Mouse (Mus musculus): ENCODE measurements around the gene Vav3. TPM values are rescaled to one million over a fixed set of nuclear protein-coding genes. Genes with fewer than 3 reads are reported as not detected.

Gene Vav3
- polyA plus RNA-seq, 1 experiment from 2014 or later: 18.9 TPM

- Histone ChIP-seq H3K4me3 (ENCODE audit: low read length) (no peak overlapping the region), H3K27ac (ENCODE audit: low read length) (peak overlapping the region; percentile 65), H3K4me1 (ENCODE audit: control insufficient read depth, insufficient read depth, low read length) (no peaks in the 10 kb centered on the region), H3K9ac (ENCODE audit: low read depth, low read length) (no peak overlapping the region), H3K4me2 (ENCODE audit: low read depth, low read length) (peak overlapping the region; percentile 22; the same call in 1 of the 2 replicates), H3K27me3 (replicated peaks; ENCODE audit: control insufficient read depth, insufficient read depth, low read length) (no peaks in the 10 kb centered on the region), H3K36me3 (ENCODE audit: control insufficient read depth, insufficient read depth, low read length) (no peaks in the 10 kb centered on the region), H3K9me3 (ENCODE audit: control insufficient read depth, low read length) (no peaks in the 10 kb centered on the region)
- ATAC-seq: peak; percentile 92
- WGBS: 43% methylated on average over 4 of the region's 4 CpGs
Measured at GRCm38 (mm10) chr3:109600699-109601451, 260.4 kb downstream of the Vav3 start.

- Histone ChIP-seq H3K36me3 (ENCODE audit: control insufficient read depth, insufficient read depth, low read length) (no peaks in the 10 kb centered on the region), H3K27ac (ENCODE audit: low read length) (no peak overlapping the region), H3K4me1 (ENCODE audit: control insufficient read depth, insufficient read depth, low read length) (no peaks in the 10 kb centered on the region), H3K4me2 (ENCODE audit: low read depth, low read length) (no peak overlapping the region), H3K9ac (ENCODE audit: low read depth, low read length) (no peak overlapping the region), H3K4me3 (ENCODE audit: low read length) (no peak overlapping the region), H3K27me3 (replicated peaks; ENCODE audit: control insufficient read depth, insufficient read depth, low read length) (no peaks in the 10 kb centered on the region), H3K9me3 (ENCODE audit: control insufficient read depth, low read length) (no peaks in the 10 kb centered on the region)
- WGBS: 56% methylated on average over 1 of the region's 1 CpGs
- no peak for ATAC-seq
Measured at GRCm38 (mm10) chr3:109602753-109603152, 262.3 kb downstream of the Vav3 start.

- no peak overlapping the region for H3K4me3 ChIP-seq (ENCODE audit: low read length)
- no peak overlapping the region for H3K9ac ChIP-seq (ENCODE audit: low read depth, low read length)
- H3K9me3 ChIP-seq (ENCODE audit: control insufficient read depth, low read length): no peaks in the 10 kb centered on the region
- no peaks in the 10 kb centered on the region for H3K4me1 ChIP-seq (ENCODE audit: control insufficient read depth, insufficient read depth, low read length)
- no peaks in the 10 kb centered on the region for H3K36me3 ChIP-seq (ENCODE audit: control insufficient read depth, insufficient read depth, low read length)
- ATAC-seq: peak; percentile 45; the same call in 1 of the 2 replicates
- 69% methylated on average over 2 of the region's 2 CpGs for WGBS
- H3K27me3 ChIP-seq (replicated peaks; ENCODE audit: control insufficient read depth, insufficient read depth, low read length): no peaks in the 10 kb centered on the region
- no peak overlapping the region for H3K4me2 ChIP-seq (ENCODE audit: low read depth, low read length)
- peak overlapping the region; percentile 45; the same call in 1 of the 2 replicates for H3K27ac ChIP-seq (ENCODE audit: low read length)
Measured at GRCm38 (mm10) chr3:109606121-109606520, 265.7 kb downstream of the Vav3 start.

- Histone ChIP-seq H3K27ac (ENCODE audit: low read length) (no peak overlapping the region), H3K27me3 (replicated peaks; ENCODE audit: control insufficient read depth, insufficient read depth, low read length) (no peaks in the 10 kb centered on the region), H3K9ac (ENCODE audit: low read depth, low read length) (no peak overlapping the region), H3K9me3 (ENCODE audit: control insufficient read depth, low read length) (no peaks in the 10 kb centered on the region), H3K4me1 (ENCODE audit: control insufficient read depth, insufficient read depth, low read length) (no peaks in the 10 kb centered on the region), H3K36me3 (ENCODE audit: control insufficient read depth, insufficient read depth, low read length) (no peaks in the 10 kb centered on the region), H3K4me3 (ENCODE audit: low read length) (no peak overlapping the region), H3K4me2 (ENCODE audit: low read depth, low read length) (no peak overlapping the region)
- WGBS: 55% methylated on average over 3 of the region's 3 CpGs
- ATAC-seq: no peak
Measured at GRCm38 (mm10) chr3:109621721-109622120, 281.3 kb downstream of the Vav3 start.

GRCm38 (mm10) chr3:109622361-109622760, 281.9 kb downstream of the Vav3 start:
- H3K36me3 ChIP-seq (ENCODE audit: control insufficient read depth, insufficient read depth, low read length): no peaks in the 10 kb centered on the region
- H3K4me1 ChIP-seq (ENCODE audit: control insufficient read depth, insufficient read depth, low read length): no peaks in the 10 kb centered on the region
- H3K9me3 ChIP-seq (ENCODE audit: control insufficient read depth, low read length): no peaks in the 10 kb centered on the region
- 91% methylated on average over 1 of the region's 1 CpGs for WGBS
- no peak overlapping the region for H3K4me3 ChIP-seq (ENCODE audit: low read length)
- H3K27me3 ChIP-seq (replicated peaks; ENCODE audit: control insufficient read depth, insufficient read depth, low read length): no peaks in the 10 kb centered on the region
- no peak overlapping the region for H3K9ac ChIP-seq (ENCODE audit: low read depth, low read length)
- no peak overlapping the region for H3K27ac ChIP-seq (ENCODE audit: low read length)
- no peak overlapping the region for H3K4me2 ChIP-seq (ENCODE audit: low read depth, low read length)
- 0 out of 2 replicates have a peak, but pooled peaks have one; percentile 13 for ATAC-seq

- WGBS: 74% methylated on average over 1 of the region's 1 CpGs
- Histone ChIP-seq H3K9me3 (ENCODE audit: control insufficient read depth, low read length) (no peaks in the 10 kb centered on the region), H3K36me3 (ENCODE audit: control insufficient read depth, insufficient read depth, low read length) (no peaks in the 10 kb centered on the region), H3K4me3 (ENCODE audit: low read length) (no peak overlapping the region), H3K9ac (ENCODE audit: low read depth, low read length) (no peak overlapping the region), H3K4me2 (ENCODE audit: low read depth, low read length) (no peak overlapping the region), H3K27ac (ENCODE audit: low read length) (no peak overlapping the region), H3K4me1 (ENCODE audit: control insufficient read depth, insufficient read depth, low read length) (no peaks in the 10 kb centered on the region), H3K27me3 (replicated peaks; ENCODE audit: control insufficient read depth, insufficient read depth, low read length) (no peaks in the 10 kb centered on the region)
- no peak for ATAC-seq
Measured at GRCm38 (mm10) chr3:109622816-109623215, 282.4 kb downstream of the Vav3 start.

- H3K9me3 ChIP-seq (ENCODE audit: control insufficient read depth, low read length): no peaks in the 10 kb centered on the region
- H3K27me3 ChIP-seq (replicated peaks; ENCODE audit: control insufficient read depth, insufficient read depth, low read length): no peaks in the 10 kb centered on the region
- no peak overlapping the region for H3K4me3 ChIP-seq (ENCODE audit: low read length)
- no peak overlapping the region for H3K4me2 ChIP-seq (ENCODE audit: low read depth, low read length)
- 46% methylated on average over 2 of the region's 2 CpGs for WGBS
- no peak for ATAC-seq
- no peak overlapping the region for H3K9ac ChIP-seq (ENCODE audit: low read depth, low read length)
- H3K36me3 ChIP-seq (ENCODE audit: control insufficient read depth, insufficient read depth, low read length): no peaks in the 10 kb centered on the region
- no peaks in the 10 kb centered on the region for H3K4me1 ChIP-seq (ENCODE audit: control insufficient read depth, insufficient read depth, low read length)
- H3K27ac ChIP-seq (ENCODE audit: low read length): no peak overlapping the region
Measured at GRCm38 (mm10) chr3:109623770-109624169, 283.3 kb downstream of the Vav3 start.

- no peaks in the 10 kb centered on the region for H3K4me1 ChIP-seq (ENCODE audit: control insufficient read depth, insufficient read depth, low read length)
- WGBS: 91% methylated on average over 4 of the region's 4 CpGs
- no peak overlapping the region for H3K4me3 ChIP-seq (ENCODE audit: low read length)
- ATAC-seq: no peak
- no peaks in the 10 kb centered on the region for H3K27me3 ChIP-seq (replicated peaks; ENCODE audit: control insufficient read depth, insufficient read depth, low read length)
- no peak overlapping the region for H3K27ac ChIP-seq (ENCODE audit: low read length)
- no peak overlapping the region for H3K9ac ChIP-seq (ENCODE audit: low read depth, low read length)
- no peaks in the 10 kb centered on the region for H3K9me3 ChIP-seq (ENCODE audit: control insufficient read depth, low read length)
- H3K36me3 ChIP-seq (ENCODE audit: control insufficient read depth, insufficient read depth, low read length): no peaks in the 10 kb centered on the region
- no peak overlapping the region for H3K4me2 ChIP-seq (ENCODE audit: low read depth, low read length)
Measured at GRCm38 (mm10) chr3:109636045-109636444, 295.6 kb downstream of the Vav3 start.

GRCm38 (mm10) chr3:109639386-109639785, 298.9 kb downstream of the Vav3 start:
- Histone ChIP-seq H3K4me1 (ENCODE audit: control insufficient read depth, insufficient read depth, low read length) (no peaks in the 10 kb centered on the region), H3K4me3 (ENCODE audit: low read length) (no peak overlapping the region), H3K4me2 (ENCODE audit: low read depth, low read length) (no peak overlapping the region), H3K27me3 (replicated peaks; ENCODE audit: control insufficient read depth, insufficient read depth, low read length) (no peaks in the 10 kb centered on the region), H3K27ac (ENCODE audit: low read length) (no peak overlapping the region), H3K9ac (ENCODE audit: low read depth, low read length) (no peak overlapping the region), H3K9me3 (ENCODE audit: control insufficient read depth, low read length) (no peaks in the 10 kb centered on the region), H3K36me3 (ENCODE audit: control insufficient read depth, insufficient read depth, low read length) (no peaks in the 10 kb centered on the region)
- WGBS: 53% methylated on average over 1 of the region's 1 CpGs
- ATAC-seq: no peak

- H3K9me3 ChIP-seq (ENCODE audit: control insufficient read depth, low read length): no peaks in the 10 kb centered on the region
- no peak overlapping the region for H3K4me2 ChIP-seq (ENCODE audit: low read depth, low read length)
- H3K4me3 ChIP-seq (ENCODE audit: low read length): no peak overlapping the region
- no peaks in the 10 kb centered on the region for H3K4me1 ChIP-seq (ENCODE audit: control insufficient read depth, insufficient read depth, low read length)
- no peak for ATAC-seq
- H3K36me3 ChIP-seq (ENCODE audit: control insufficient read depth, insufficient read depth, low read length): no peaks in the 10 kb centered on the region
- H3K9ac ChIP-seq (ENCODE audit: low read depth, low read length): no peak overlapping the region
- no peaks in the 10 kb centered on the region for H3K27me3 ChIP-seq (replicated peaks; ENCODE audit: control insufficient read depth, insufficient read depth, low read length)
- WGBS: 84% methylated on average over 4 of the region's 4 CpGs
- no peak overlapping the region for H3K27ac ChIP-seq (ENCODE audit: low read length)
Measured at GRCm38 (mm10) chr3:109640796-109641195, 300.3 kb downstream of the Vav3 start.
